Mouse (Mus musculus): ENCODE data around the gene Gucy2g. TPM values are rescaled to one million over a fixed set of nuclear protein-coding genes. Genes with fewer than 3 reads are reported as not detected.

The Gucy2g gene
- polyA plus RNA-seq, 1 experiment from 2014 or later = not detected

GRCm38 (mm10) chr19:55244791-55245231 is 3.8 kb upstream of the Gucy2g start:
- H3K4me3 ChIP-seq = no peak overlapping the region
- H3K4me1 ChIP-seq = 0 out of 2 replicates have a peak, but pooled peaks cover 3% of the 10 kb centered on the region
- no peaks in the 10 kb centered on the region for H3K36me3 ChIP-seq
- ATAC-seq (ENCODE audit: low FRiP score, low read depth) = no peak; the same call in 1 of the 2 replicates
- H3K4me2 ChIP-seq (replicated peaks) = no peak overlapping the region
- no peak overlapping the region for H3K9ac ChIP-seq
- WGBS = 17% methylated on average over 7 of the region's 7 CpGs
- no peaks in the 10 kb centered on the region for H3K27me3 ChIP-seq
- no peak overlapping the region for H3K27ac ChIP-seq
- H3K9me3 ChIP-seq = no peaks in the 10 kb centered on the region

GRCm38 (mm10) chr19:55239766-55240426 is 1.1 kb downstream of the Gucy2g start:
- no peaks in the 10 kb centered on the region for H3K4me1 ChIP-seq
- H3K36me3 ChIP-seq = no peaks in the 10 kb centered on the region
- H3K4me2 ChIP-seq (replicated peaks) = no peak overlapping the region
- ATAC-seq (ENCODE audit: low FRiP score, low read depth) = no peak
- 77% methylated on average over 6 of the region's 6 CpGs for WGBS
- H3K27me3 ChIP-seq = no peaks in the 10 kb centered on the region
- no peak overlapping the region for H3K4me3 ChIP-seq
- no peak overlapping the region for H3K27ac ChIP-seq
- no peaks in the 10 kb centered on the region for H3K9me3 ChIP-seq
- no peak overlapping the region for H3K9ac ChIP-seq

- no peaks in the 10 kb centered on the region for H3K4me1 ChIP-seq
- H3K4me3 ChIP-seq = no peak overlapping the region
- H3K9me3 ChIP-seq = no peaks in the 10 kb centered on the region
- H3K9ac ChIP-seq = no peak overlapping the region
- no peak overlapping the region for H3K27ac ChIP-seq
- 75% methylated on average over 5 of the region's 5 CpGs for WGBS
- no peaks in the 10 kb centered on the region for H3K27me3 ChIP-seq
- H3K36me3 ChIP-seq = no peaks in the 10 kb centered on the region
- no peak overlapping the region for H3K4me2 ChIP-seq (replicated peaks)
- no peak for ATAC-seq (ENCODE audit: low FRiP score, low read depth)
Observed at GRCm38 (mm10) chr19:55236564-55236963, 4.5 kb downstream of the Gucy2g start.

- WGBS = 27% methylated on average over 2 of the region's 2 CpGs
- H3K4me2 ChIP-seq (replicated peaks) = no peak overlapping the region
- no peak overlapping the region for H3K27ac ChIP-seq
- H3K4me3 ChIP-seq = no peak overlapping the region
- no peaks in the 10 kb centered on the region for H3K9me3 ChIP-seq
- H3K9ac ChIP-seq = no peak overlapping the region
- no peaks in the 10 kb centered on the region for H3K36me3 ChIP-seq
- no peaks in the 10 kb centered on the region for H3K4me1 ChIP-seq
- no peaks in the 10 kb centered on the region for H3K27me3 ChIP-seq
- ATAC-seq (ENCODE audit: low FRiP score, low read depth) = no peak
Observed at GRCm38 (mm10) chr19:55236026-55236425, 5.0 kb downstream of the Gucy2g start.

- no peak for ATAC-seq (ENCODE audit: low FRiP score, low read depth)
- no peaks in the 10 kb centered on the region for H3K4me1 ChIP-seq
- 73% methylated on average over 8 of the region's 8 CpGs for WGBS
- no peak overlapping the region for H3K9ac ChIP-seq
- H3K27ac ChIP-seq = no peak overlapping the region
- H3K9me3 ChIP-seq = no peaks in the 10 kb centered on the region
- H3K36me3 ChIP-seq = no peaks in the 10 kb centered on the region
- no peak overlapping the region for H3K4me3 ChIP-seq
- no peak overlapping the region for H3K4me2 ChIP-seq (replicated peaks)
- no peaks in the 10 kb centered on the region for H3K27me3 ChIP-seq
Observed at GRCm38 (mm10) chr19:55232136-55232535, 8.9 kb downstream of the Gucy2g start.

GRCm38 (mm10) chr19:55231081-55231480 is 10.0 kb downstream of the Gucy2g start:
- Histone ChIP-seq H3K9me3 (no peaks in the 10 kb centered on the region), H3K27ac (no peak overlapping the region), H3K27me3 (no peaks in the 10 kb centered on the region), H3K4me3 (no peak overlapping the region), H3K36me3 (no peaks in the 10 kb centered on the region), H3K4me2 (replicated peaks) (no peak overlapping the region), H3K9ac (no peak overlapping the region), H3K4me1 (no peaks in the 10 kb centered on the region)
- 83% methylated on average over 10 of the region's 10 CpGs for WGBS
- ATAC-seq (ENCODE audit: low FRiP score, low read depth) = no peak

- Histone ChIP-seq H3K27ac (no peak overlapping the region), H3K4me3 (no peak overlapping the region), H3K9ac (no peak overlapping the region), H3K9me3 (no peaks in the 10 kb centered on the region), H3K4me1 (peaks cover 3% of the 10 kb centered on the region; the same call in 1 of the 2 replicates), H3K36me3 (no peaks in the 10 kb centered on the region), H3K27me3 (no peaks in the 10 kb centered on the region), H3K4me2 (replicated peaks) (no peak overlapping the region)
- WGBS = 80% methylated on average over 7 of the region's 7 CpGs
- ATAC-seq (ENCODE audit: low FRiP score, low read depth) = no peak
Observed at GRCm38 (mm10) chr19:55227135-55227534, 13.9 kb downstream of the Gucy2g start.

- Histone ChIP-seq H3K9ac (no peak overlapping the region), H3K4me2 (replicated peaks) (no peak overlapping the region), H3K36me3 (no peaks in the 10 kb centered on the region), H3K27me3 (no peaks in the 10 kb centered on the region), H3K27ac (no peak overlapping the region), H3K9me3 (no peaks in the 10 kb centered on the region), H3K4me3 (no peak overlapping the region), H3K4me1 (peaks cover 3% of the 10 kb centered on the region; the same call in 1 of the 2 replicates)
- ATAC-seq (ENCODE audit: low FRiP score, low read depth) = no peak
- WGBS = 70% methylated on average over 5 of the region's 5 CpGs
Observed at GRCm38 (mm10) chr19:55226621-55227020, 14.4 kb downstream of the Gucy2g start.

GRCm38 (mm10) chr19:55222268-55222667 is 18.8 kb downstream of the Gucy2g start:
- ATAC-seq (ENCODE audit: low FRiP score, low read depth) = no peak
- Histone ChIP-seq H3K36me3 (no peaks in the 10 kb centered on the region), H3K4me2 (replicated peaks) (no peak overlapping the region), H3K27me3 (0 out of 2 replicates have a peak, but pooled peaks cover 5% of the 10 kb centered on the region), H3K9ac (no peak overlapping the region), H3K4me1 (peaks cover 17% of the 10 kb centered on the region; the same call in 1 of the 2 replicates), H3K4me3 (no peak overlapping the region), H3K9me3 (no peaks in the 10 kb centered on the region), H3K27ac (no peak overlapping the region)
- WGBS = 87% methylated on average over 9 of the region's 9 CpGs

GRCm38 (mm10) chr19:55221208-55221607 is 19.8 kb downstream of the Gucy2g start:
- Histone ChIP-seq H3K4me2 (replicated peaks) (no peak overlapping the region), H3K9me3 (no peaks in the 10 kb centered on the region), H3K27me3 (0 out of 2 replicates have a peak, but pooled peaks cover 5% of the 10 kb centered on the region), H3K4me3 (no peak overlapping the region), H3K36me3 (no peaks in the 10 kb centered on the region), H3K4me1 (peaks cover 17% of the 10 kb centered on the region; the same call in 1 of the 2 replicates), H3K9ac (no peak overlapping the region), H3K27ac (no peak overlapping the region)
- 85% methylated on average over 6 of the region's 6 CpGs for WGBS
- ATAC-seq (ENCODE audit: low FRiP score, low read depth) = no peak

- Histone ChIP-seq H3K36me3 (no peaks in the 10 kb centered on the region), H3K9me3 (no peaks in the 10 kb centered on the region), H3K4me3 (no peak overlapping the region), H3K27ac (no peak overlapping the region), H3K4me1 (peaks cover 20% of the 10 kb centered on the region; the same call in 1 of the 2 replicates), H3K27me3 (0 out of 2 replicates have a peak, but pooled peaks cover 5% of the 10 kb centered on the region), H3K9ac (peak overlapping the region; percentile 58; the same call in 1 of the 2 replicates), H3K4me2 (replicated peaks) (no peak overlapping the region)
- WGBS = 77% methylated on average over 8 of the region's 8 CpGs
- ATAC-seq (ENCODE audit: low FRiP score, low read depth) = no peak
Observed at GRCm38 (mm10) chr19:55219359-55219758, 21.7 kb downstream of the Gucy2g start.

GRCm38 (mm10) chr19:55218741-55219221 is 22.3 kb downstream of the Gucy2g start:
- Histone ChIP-seq H3K27ac (no peak overlapping the region), H3K4me1 (peaks cover 24% of the 10 kb centered on the region; the same call in 1 of the 2 replicates), H3K9ac (peak overlapping the region; percentile 58), H3K4me2 (replicated peaks) (peak overlapping the region; percentile 69), H3K36me3 (no peaks in the 10 kb centered on the region), H3K27me3 (0 out of 2 replicates have a peak, but pooled peaks cover 5% of the 10 kb centered on the region), H3K4me3 (peak overlapping the region; percentile 45), H3K9me3 (no peaks in the 10 kb centered on the region)
- no peak for ATAC-seq (ENCODE audit: low FRiP score, low read depth)
- 32% methylated on average over 12 of the region's 12 CpGs for WGBS
